Mouse (Mus musculus) small intestine, adult 2 months (tissue): ENCODE results near the gene Kmo.

ENCODE experiments used
- CTCF ChIP-seq: fragments of 200-500 bp; IDR thresholded peaks from 2 replicates; pipeline ENCODE4 v1.5.1; 2012; ENCODE audit warnings: low read depth, mild to moderate bottlenecking, control low read depth, inconsistent platforms, low read length, moderate library complexity, mixed read lengths; ENCODE audit not compliant: insufficient replicate concordance, insufficient read length; ENCODE audit errors: extremely low read depth
- POLR2A ChIP-seq: fragments of 200-500 bp; IDR thresholded peaks from 2 replicates; pipeline ENCODE4 v1.6.1; 2012; ENCODE audit warnings: low read depth, mild to moderate bottlenecking, control low read depth, inconsistent platforms, low read length, moderate library complexity

GRCm38 (mm10) chr1:175692246-175692996 lies 72.2 kb downstream of the Kmo start, which contains the start of the genes Opn3 and Chml:
- TF ChIP-seq CTCF (no peak), POLR2A (peak; percentile 88)
